Mouse (Mus musculus) large intestine, adult 2 months (tissue): ENCODE results near the gene Olfr550. TPM values are rescaled to one million over a fixed set of nuclear protein-coding genes. Genes with fewer than 3 reads are reported as not detected.

ENCODE experiments used
- polyA plus RNA-seq: library from polyadenylated mRNA; depleted of rRNA; stranded (reverse); fragments of >200 nt; gene quantifications from 2 replicates; pipeline ENCODE4 v1.2.3, GENCODE M21; 2012; rRNA removed

Olfr550 gene
- polyA plus RNA-seq, 1 experiment, result not detected

Other genes starting within 250 kb of the Olfr550 start
- 12.2 and 16.9 TPM in 2 replicates for gene Rrm1, start 129.7 kb upstream of the Olfr550 start, polyA plus RNA-seq
- gene Olfr543, start 89.8 kb upstream of the Olfr550 start, polyA plus RNA-seq, result not detected in 2 replicates
- gene Olfr544, start 83.1 kb upstream of the Olfr550 start, polyA plus RNA-seq, result not detected in 2 replicates
- gene Olfr545, start 71.9 kb upstream of the Olfr550 start, polyA plus RNA-seq, result not detected in 2 replicates
- not detected in 2 replicates for gene Olfr547, start 36.7 kb upstream of the Olfr550 start, polyA plus RNA-seq
- gene Olfr548-ps1, start 30.5 kb upstream of the Olfr550 start, polyA plus RNA-seq, result not detected in 2 replicates
- gene Olfr549, start 21.6 kb upstream of the Olfr550 start, polyA plus RNA-seq, result not detected in 2 replicates
- gene Trim21, start 6.0 kb upstream of the Olfr550 start, polyA plus RNA-seq, result 4.9 and 6.2 TPM in 2 replicates
- gene Olfr551, start 20.4 kb downstream of the Olfr550 start, polyA plus RNA-seq, result not detected in 2 replicates
- gene Olfr552, start 26.3 kb downstream of the Olfr550 start, polyA plus RNA-seq, result not detected in 2 replicates
- gene Olfr553, start 46.8 kb downstream of the Olfr550 start, polyA plus RNA-seq, result not detected in 2 replicates
- not detected in 2 replicates for gene Olfr554, start 67.0 kb downstream of the Olfr550 start, polyA plus RNA-seq
- gene Olfr555, start 87.4 kb downstream of the Olfr550 start, polyA plus RNA-seq, result not detected in 2 replicates
- not detected in 2 replicates for gene Olfr556, start 93.5 kb downstream of the Olfr550 start, polyA plus RNA-seq
- gene Trim68, start 115.9 kb downstream of the Olfr550 start, polyA plus RNA-seq, result 6.7 and 9.2 TPM in 2 replicates
- not detected in 2 replicates for gene Olfr557, start 124.5 kb downstream of the Olfr550 start, polyA plus RNA-seq
- 0.45 and 0.62 TPM in 2 replicates for gene Olfr558, start 130.8 kb downstream of the Olfr550 start, polyA plus RNA-seq
- gene Olfr33, start 147.6 kb downstream of the Olfr550 start, polyA plus RNA-seq, result not detected in 2 replicates
- gene Olfr559, start 156.0 kb downstream of the Olfr550 start, polyA plus RNA-seq, result not detected in 2 replicates
- gene Olfr560, start 187.9 kb downstream of the Olfr550 start, polyA plus RNA-seq, result not detected in 2 replicates
- gene Olfr78, start 188.0 kb downstream of the Olfr550 start, polyA plus RNA-seq, result 0.47 and 1.0 TPM in 2 replicates
- gene Olfr561, start 199.8 kb downstream of the Olfr550 start, polyA plus RNA-seq, result not detected in 2 replicates
- gene Olfr564, start 232.0 kb downstream of the Olfr550 start, polyA plus RNA-seq, result not detected in 2 replicates